Mouse (Mus musculus) kidney, adult 18-20 months (tissue): Measurements from ENCODE around the gene Cd55b.
"Not testable (repeated sequence)": the region's sequence is repeated elsewhere in the genome, so short reads cannot be mapped to it uniquely, and the experiment has no call there.

Experiments
- DNase-seq: peaks from one replicate; pipeline ENCODE4 v3.0.0; 2021

Gene Cd55b

GRCm38 (mm10) chr1:130422664-130423111, at the start of gene Cd55b:
Gene Cd55b, minus strand, starts transcription at chr1:130423009.
- DNase-seq: no peak

GRCm38 (mm10) chr1:130470074-130470473, 47.3 kb upstream of the Cd55b start:
- DNase-seq: no peak

- no peak for DNase-seq
Measured at GRCm38 (mm10) chr1:130467453-130467852, 44.6 kb upstream of the Cd55b start.

GRCm38 (mm10) chr1:130464173-130464572, 41.4 kb upstream of the Cd55b start:
- no peak for DNase-seq

GRCm38 (mm10) chr1:130462867-130463266, 40.1 kb upstream of the Cd55b start:
- no peak for DNase-seq

DNA sequence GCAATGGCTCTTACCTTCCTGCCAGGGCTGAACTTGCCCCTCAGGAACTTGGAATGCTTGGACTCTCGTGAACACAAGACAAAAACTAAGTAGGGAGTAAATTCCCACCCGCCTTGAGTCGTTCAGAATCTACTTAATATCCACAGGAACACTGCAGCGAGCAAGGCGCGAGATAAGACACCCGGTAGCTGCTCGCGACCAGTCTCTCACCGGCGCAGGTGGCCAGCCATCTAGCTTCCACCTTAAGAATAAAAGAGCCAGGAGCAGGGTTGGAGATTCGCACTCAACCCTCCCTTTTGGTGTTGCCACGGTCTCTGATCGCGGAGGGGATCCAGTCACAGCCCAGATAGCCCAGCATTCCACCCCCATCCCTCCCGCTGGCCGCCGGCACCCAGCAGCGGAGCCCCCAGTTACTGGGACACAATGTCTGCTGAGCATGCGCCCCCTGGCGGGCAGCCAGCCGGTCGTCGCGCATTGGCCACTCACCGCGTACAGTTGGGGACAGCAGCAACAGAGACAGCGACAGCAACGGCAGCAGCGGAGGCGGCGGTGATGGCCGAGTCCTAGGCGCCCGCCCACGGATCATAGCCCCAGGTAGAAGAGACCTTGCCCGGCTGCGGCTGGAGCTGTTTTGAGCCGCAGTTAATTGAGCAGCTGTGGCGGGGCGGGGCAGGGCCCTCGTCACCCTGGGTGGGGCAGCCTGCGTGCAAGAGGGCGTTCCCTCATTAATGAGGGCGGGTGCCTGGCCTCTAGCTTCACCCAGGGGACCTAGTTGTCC, 39.5 kb upstream of the Cd55b start, which contains the start of gene Cd55:
TSS of gene Cd55 (minus strand) at position 661 of the 778 bp plus-strand sequence.
- DNase-seq: peak; percentile 86

GRCm38 (mm10) chr1:130455111-130455510, 32.3 kb upstream of the Cd55b start:
- no peak for DNase-seq

DNA sequence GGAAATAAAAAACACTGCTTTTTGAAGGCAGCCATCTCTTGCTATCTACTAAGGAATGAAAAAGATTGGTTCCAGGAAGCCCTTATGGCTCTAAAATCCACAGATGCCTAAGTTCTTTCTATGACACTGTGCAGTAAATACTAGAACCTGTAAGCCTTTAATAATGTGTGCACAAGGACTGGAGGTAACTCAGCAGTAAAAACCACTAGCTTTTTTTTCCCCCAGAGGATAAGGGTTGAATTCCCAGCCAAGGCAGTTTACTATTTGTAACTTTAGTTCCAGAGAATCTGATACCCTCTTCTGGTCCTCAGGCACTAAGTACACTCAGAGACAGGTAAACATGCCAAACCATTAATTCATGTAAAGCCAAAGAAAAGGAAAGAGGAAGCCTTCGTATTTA, 20.1 kb upstream of the Cd55b start:
- DNase-seq: not testable (repeated sequence)

DNA sequence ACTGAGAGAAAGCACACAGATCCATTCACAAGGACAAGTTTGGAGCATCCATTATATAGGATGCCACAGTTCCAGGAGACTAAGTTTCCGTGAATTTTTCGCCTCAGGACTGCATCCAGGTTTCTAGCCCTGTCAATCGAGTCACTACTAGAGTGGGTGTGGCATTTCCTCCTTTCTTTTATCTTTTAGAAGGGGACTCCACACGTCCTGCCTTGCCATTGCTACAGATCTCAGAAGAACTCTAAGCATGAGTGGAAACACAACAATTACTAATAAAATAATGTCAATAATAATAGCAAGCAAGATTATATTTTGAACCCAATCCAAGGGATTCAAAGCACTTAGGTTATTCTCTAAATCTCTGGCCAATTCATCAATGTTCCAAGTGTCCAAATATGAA, 8.1 kb upstream of the Cd55b start:
- no peak for DNase-seq

DNA sequence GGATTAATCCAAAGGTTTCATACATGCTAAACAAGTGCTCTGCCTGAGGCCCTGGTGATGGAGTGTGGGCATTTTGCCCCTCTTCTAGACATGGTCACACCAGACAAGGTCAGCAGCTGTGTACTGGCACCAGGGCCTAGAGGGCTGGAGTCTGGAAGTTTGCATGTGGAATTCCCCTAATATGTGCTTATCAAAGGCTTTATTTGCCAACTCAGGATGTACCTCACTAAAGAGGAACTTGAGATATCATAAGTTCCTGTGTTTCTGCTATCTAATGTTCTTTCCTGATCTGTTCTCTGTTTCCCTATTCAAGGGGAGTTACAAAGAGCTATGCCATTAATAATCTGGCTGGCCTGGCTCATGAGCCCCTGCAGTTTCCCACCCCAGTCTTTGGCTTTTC, 5.9 kb upstream of the Cd55b start:
- not testable (repeated sequence) for DNase-seq

GRCm38 (mm10) chr1:130427175-130427853, 4.5 kb upstream of the Cd55b start:
- not testable (repeated sequence) for DNase-seq

DNA sequence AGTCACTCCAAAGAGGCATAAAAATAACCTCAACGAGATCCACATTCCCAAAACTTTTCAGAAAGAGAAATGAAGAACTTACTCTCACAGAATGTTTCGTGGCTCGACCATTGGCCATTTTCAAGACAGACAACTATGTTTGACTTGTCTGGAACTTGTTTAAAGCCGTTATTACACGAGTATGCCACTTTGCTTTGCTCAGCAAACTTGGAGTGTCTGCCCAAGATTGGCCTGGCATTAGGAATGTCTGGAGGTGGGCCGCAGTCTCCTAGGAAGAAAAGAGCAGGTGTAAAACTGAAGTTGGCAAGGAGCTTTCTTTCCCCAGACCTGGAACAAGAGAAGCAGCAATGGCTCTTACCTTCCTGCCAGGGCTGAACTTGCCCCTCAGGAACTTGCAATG, 776 bp downstream of the Cd55b start:
- not testable (repeated sequence) for DNase-seq

GRCm38 (mm10) chr1:130397109-130397508, 25.7 kb downstream of the Cd55b start:
- DNase-seq: not testable (repeated sequence)

GRCm38 (mm10) chr1:130387282-130387681, 35.5 kb downstream of the Cd55b start:
- DNase-seq: not testable (repeated sequence)

GRCm38 (mm10) chr1:130377726-130378429, 44.9 kb downstream of the Cd55b start:
- no peak for DNase-seq

- DNase-seq: no peak
Measured at GRCm38 (mm10) chr1:130374173-130374785, 48.5 kb downstream of the Cd55b start.

GRCm38 (mm10) chr1:130373398-130374083, 49.3 kb downstream of the Cd55b start:
- DNase-seq: no peak

DNA sequence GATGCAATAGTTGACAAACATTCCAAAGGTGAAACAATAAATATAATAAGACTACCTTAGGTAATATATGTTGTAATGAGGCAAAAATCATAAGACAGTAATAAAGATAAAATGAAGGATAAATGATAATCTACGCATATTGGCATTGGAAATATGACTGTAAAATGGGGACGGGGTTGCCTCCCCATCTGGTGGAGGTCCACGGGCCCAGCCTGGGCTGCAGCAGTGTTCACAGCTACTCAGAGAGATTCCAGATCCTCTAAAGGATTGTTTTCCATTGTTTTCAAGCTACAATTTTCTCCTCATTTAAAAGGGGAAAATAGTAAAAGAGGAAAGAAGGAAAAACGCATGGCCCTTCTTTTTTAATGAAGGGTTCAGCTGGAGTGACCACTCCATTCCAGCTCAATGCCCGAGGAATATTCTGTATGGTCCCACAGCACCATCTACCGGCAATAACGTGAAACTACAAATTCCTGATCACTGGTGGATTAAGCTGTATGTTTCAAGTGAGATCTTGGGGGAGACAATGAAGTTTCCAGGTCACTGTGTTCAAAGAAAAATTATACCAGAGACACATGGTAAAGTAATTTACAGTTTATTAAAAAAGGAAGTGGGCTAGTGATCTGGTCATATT, 50.8 kb downstream of the Cd55b start:
- peak; percentile 10 for DNase-seq

DNA sequence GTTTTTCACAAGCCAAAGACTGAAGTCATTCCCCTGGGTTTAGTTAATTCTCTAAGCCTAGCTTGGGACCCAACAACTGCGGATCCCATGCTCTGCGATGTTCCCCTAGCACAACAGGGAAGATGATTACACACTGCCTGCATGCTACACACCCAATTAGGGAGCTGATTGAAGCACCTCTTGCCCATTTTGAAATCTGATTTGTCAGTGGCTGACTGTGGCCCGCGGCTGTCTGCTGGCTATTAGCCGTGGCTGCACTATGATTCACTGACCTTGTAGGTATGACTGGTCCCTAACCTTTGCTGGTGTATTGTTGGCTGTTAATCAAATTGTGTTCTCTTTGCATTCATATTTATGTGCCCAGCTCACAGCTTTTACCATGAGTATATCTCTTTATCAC, 51.5 kb downstream of the Cd55b start:
- DNase-seq: no peak

- peak; percentile 14 for DNase-seq
Measured at GRCm38 (mm10) chr1:130350077-130350635, 72.7 kb downstream of the Cd55b start.

- no peak for DNase-seq
Measured at GRCm38 (mm10) chr1:130342429-130342828, 80.4 kb downstream of the Cd55b start.
